Mouse (Mus musculus) kidney, embryonic 14.5 days (tissue): ENCODE measurements at regions not wholly inside any gene's neighbourhood (a gene's known extent, or its start where the extent isn't known, plus 50 kb on each side); places are given as distances from the start of the nearest gene placed in this dataset.
A peak's percentile ranks its signal among the peaks of the same experiment; 100 is the strongest.

ENCODE experiments used
- ATAC-seq: fragments of 200-750 bp; cut with Nextera tagmentation; 2 replicates; pipeline ENCODE4 v1.8.0; 2017; ENCODE audit warnings: moderate number of reproducible peaks, mild to moderate bottlenecking, moderate TSS enrichment, moderate library complexity; ENCODE audit not compliant: low FRiP score, low TSS enrichment
- H3K27ac ChIP-seq: fragments of 300-500 bp; sonication (generic); 2 replicates; pipeline ENCODE4 v1.5.1; 2014; ENCODE audit warnings: low read depth, mild to moderate bottlenecking, low read length, moderate library complexity, mixed read lengths
- H3K27me3 ChIP-seq: fragments of 300-500 bp; sonication (generic); 2 replicates; pipeline ENCODE4 v1.6.1; 2014; ENCODE audit warnings: mild to moderate bottlenecking, low read length; ENCODE audit not compliant: control insufficient read depth, insufficient read depth
- H3K36me3 ChIP-seq: fragments of 300-500 bp; sonication (generic); 2 replicates; pipeline ENCODE4 v1.6.1; 2014; ENCODE audit warnings: low read length, mixed read lengths; ENCODE audit not compliant: control insufficient read depth, insufficient read depth
- H3K4me1 ChIP-seq: fragments of 300-500 bp; sonication (generic); 2 replicates; pipeline ENCODE4 v1.6.1; 2014; ENCODE audit warnings: low read length, mixed read lengths; ENCODE audit not compliant: control insufficient read depth, insufficient read depth
- H3K4me2 ChIP-seq: fragments of 300-500 bp; sonication (generic); replicated peaks from 2 replicates; pipeline ENCODE4 v1.6.1; 2014; ENCODE audit warnings: low read depth, mild to moderate bottlenecking, low read length
- H3K4me3 ChIP-seq: fragments of 300-500 bp; sonication (generic); 2 replicates; pipeline ENCODE4 v1.5.1; 2014; ENCODE audit warnings: mild to moderate bottlenecking, low read length
- H3K9ac ChIP-seq: fragments of 300-500 bp; sonication (generic); 2 replicates; pipeline ENCODE4 v1.6.1; 2014; ENCODE audit warnings: low read depth, mild to moderate bottlenecking, low read length, moderate library complexity
- H3K9me3 ChIP-seq: fragments of 300-500 bp; sonication (generic); 2 replicates; pipeline ENCODE4 v1.6.1; 2016; ENCODE audit warnings: low read length; ENCODE audit not compliant: control insufficient read depth
- WGBS: fragments of 180-500 bp; shearing (Covaris S2); extraction: QIAGEN DNeasy Blood & Tissue Kit; methylation state at CpG from one replicate; pipeline ENCODE4 v1.1.7; 2014; 5-methylcytosine and 5-hydroxymethylcytosine counted together

DNA sequence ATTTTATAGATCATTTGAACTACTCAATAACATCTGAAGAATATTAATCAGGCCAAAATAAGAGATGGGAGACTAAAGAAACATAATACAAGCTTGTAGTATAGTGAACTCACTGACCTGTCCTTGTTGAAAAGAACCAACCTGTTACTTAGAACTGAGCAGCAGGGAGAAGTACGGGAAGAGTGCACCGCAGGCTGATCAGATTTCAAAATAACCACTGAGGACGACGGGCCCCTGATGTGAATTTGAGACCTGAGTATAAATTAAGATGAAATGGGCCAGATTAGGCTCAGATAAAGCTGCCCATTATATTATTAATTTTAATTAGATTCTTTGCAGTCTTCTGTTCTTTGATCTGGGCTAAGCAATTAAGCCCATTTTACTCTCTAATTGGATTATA is 391.2 kb upstream of the Tyrp1 start:
- H3K4me2 ChIP-seq: no peak overlapping the region
- H3K27ac ChIP-seq: no peak overlapping the region
- H3K4me1 ChIP-seq: no peaks in the 10 kb centered on the region
- no peaks in the 10 kb centered on the region for H3K36me3 ChIP-seq
- no peak for ATAC-seq
- H3K4me3 ChIP-seq: no peak overlapping the region
- H3K9me3 ChIP-seq: no peaks in the 10 kb centered on the region
- whole genome bisulfite sequencing: 27% methylated on average over 4 of the region's 4 CpGs
- no peak overlapping the region for H3K9ac ChIP-seq
- no peaks in the 10 kb centered on the region for H3K27me3 ChIP-seq

DNA sequence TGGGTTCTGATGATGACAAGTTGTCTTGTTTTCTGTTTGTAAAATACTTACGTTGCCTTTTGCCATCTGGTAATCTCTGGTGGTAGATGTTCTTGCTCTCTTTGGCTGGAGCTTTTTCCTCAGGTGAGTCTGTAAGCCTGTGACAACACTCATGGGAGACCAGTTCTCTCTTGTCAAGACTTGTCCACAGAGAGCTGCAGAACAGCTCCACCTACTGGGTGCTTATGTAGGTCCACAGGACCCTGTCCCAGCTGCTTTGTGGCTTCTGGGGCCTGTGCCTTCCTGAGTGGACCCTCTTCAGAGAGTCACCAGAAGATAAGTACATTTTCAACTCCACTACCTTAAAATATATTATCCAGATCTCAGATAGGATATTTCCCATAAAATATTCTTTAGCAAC is 370.3 kb upstream of the Tyrp1 start:
- WGBS: 86% methylated on average over 1 of the region's 1 CpGs
- Histone ChIP-seq H3K27ac (no peak overlapping the region), H3K9ac (no peak overlapping the region), H3K4me3 (no peak overlapping the region), H3K36me3 (no peaks in the 10 kb centered on the region), H3K4me1 (no peaks in the 10 kb centered on the region), H3K4me2 (no peak overlapping the region), H3K27me3 (no peaks in the 10 kb centered on the region), H3K9me3 (no peaks in the 10 kb centered on the region)
- no peak for ATAC-seq

DNA sequence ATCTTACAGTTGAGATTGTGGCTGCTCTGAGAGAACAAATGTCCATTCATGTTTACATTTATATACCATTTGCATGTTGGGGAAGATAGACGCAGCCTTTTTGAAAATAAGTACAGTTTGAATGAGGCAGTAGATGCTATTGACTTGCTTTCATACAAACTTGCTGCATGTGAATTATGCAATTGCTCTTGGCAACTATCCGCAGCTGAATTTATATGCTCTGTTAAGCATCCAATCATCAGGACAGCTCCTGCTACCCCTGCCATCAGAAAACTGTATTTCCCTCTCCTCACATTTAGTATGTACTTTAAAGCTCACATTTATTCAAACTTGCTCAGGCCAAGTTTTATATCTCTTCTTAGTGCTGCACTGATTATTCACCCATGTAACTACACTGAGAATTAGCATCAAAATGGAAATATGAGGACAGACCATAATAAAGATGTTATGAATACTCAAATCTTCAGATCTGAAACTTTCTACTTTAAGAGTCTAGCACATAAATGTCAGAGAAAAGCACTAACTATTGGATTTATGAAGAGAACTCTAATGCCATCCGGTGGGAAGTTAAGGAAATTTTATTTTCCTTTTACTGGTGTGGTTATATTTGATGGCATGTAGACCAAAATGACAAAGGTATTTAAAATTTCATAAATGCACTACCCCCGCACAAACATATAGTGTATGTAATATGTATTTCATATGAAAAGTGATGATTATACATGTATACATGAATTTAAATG is 358.0 kb upstream of the Tyrp1 start:
- H3K4me2 ChIP-seq: no peak overlapping the region
- H3K4me1 ChIP-seq: no peaks in the 10 kb centered on the region
- no peak overlapping the region for H3K27ac ChIP-seq
- no peak overlapping the region for H3K4me3 ChIP-seq
- H3K9ac ChIP-seq: no peak overlapping the region
- ATAC-seq: no peak
- H3K9me3 ChIP-seq: no peaks in the 10 kb centered on the region
- 83% methylated on average over 4 of the region's 4 CpGs for WGBS
- H3K27me3 ChIP-seq: no peaks in the 10 kb centered on the region
- H3K36me3 ChIP-seq: no peaks in the 10 kb centered on the region

DNA sequence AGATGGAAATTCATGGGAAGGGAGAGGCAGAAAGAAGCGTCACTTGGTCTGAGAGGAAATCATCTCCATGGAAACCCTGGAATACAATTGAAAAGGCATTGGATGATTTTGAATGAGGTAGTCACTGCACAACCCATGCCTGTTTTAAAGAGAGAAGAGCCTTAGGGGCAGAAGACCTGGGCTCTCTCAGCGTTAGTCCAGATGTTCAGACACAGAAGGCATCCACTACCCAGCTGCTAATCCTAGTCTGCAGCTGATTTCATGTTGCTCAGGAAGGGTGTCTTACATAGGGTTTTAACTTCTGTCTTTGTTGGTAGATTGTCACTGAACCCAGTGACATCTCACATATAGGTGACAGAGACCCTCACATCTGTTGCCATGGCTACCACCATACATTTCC is 318.8 kb upstream of the Tyrp1 start:
- Histone ChIP-seq H3K27ac (no peak overlapping the region), H3K9me3 (no peaks in the 10 kb centered on the region), H3K4me2 (no peak overlapping the region), H3K36me3 (no peaks in the 10 kb centered on the region), H3K9ac (no peak overlapping the region), H3K4me1 (no peaks in the 10 kb centered on the region), H3K4me3 (no peak overlapping the region), H3K27me3 (no peaks in the 10 kb centered on the region)
- 85% methylated on average over 2 of the region's 2 CpGs for WGBS
- no peak for ATAC-seq

DNA sequence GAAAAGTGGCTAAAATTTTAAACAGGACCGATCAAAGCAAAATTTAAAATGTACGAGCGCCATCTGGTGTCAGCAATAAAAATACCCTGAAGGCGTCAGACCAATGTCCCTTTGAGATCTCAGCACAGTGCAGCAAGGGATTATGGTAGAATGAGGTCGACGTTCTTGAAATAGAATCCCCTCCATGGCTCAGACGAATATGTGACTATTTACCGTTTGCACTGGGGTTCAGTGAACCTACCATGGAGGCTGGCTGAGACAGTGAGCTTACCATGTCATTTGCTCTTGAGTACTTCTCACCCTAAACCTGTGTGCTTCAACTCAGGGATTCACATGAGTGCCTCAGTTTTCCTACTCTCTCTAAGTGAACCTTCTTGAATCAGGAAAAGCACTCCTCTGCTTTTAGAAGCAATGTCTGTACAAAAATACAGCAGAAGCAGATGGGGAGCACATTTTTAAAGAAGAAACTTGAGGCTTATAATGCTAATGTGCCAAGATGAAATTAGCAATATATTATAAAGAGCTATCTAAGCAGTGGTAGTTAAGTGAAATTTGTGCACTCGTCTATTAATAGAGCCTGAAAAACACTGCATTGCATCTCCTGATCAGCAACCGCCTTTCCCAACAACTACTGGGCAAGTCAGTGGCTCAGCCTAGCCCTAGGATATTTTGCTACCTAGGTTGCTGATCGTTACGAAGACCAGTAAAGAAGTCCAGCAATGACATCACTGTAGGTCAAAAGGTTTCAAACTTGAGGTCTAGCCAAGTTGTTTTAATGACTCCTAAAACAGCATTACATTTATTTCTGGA is 316.2 kb upstream of the Tyrp1 start:
- Histone ChIP-seq H3K4me3 (no peak overlapping the region), H3K36me3 (no peaks in the 10 kb centered on the region), H3K9ac (no peak overlapping the region), H3K27ac (no peak overlapping the region), H3K4me2 (peak overlapping the region; percentile 22; the same call in 1 of the 2 replicates), H3K9me3 (no peaks in the 10 kb centered on the region), H3K4me1 (no peaks in the 10 kb centered on the region), H3K27me3 (no peaks in the 10 kb centered on the region)
- 25% methylated on average over 12 of the region's 12 CpGs for WGBS
- peak; percentile 87 for ATAC-seq

DNA sequence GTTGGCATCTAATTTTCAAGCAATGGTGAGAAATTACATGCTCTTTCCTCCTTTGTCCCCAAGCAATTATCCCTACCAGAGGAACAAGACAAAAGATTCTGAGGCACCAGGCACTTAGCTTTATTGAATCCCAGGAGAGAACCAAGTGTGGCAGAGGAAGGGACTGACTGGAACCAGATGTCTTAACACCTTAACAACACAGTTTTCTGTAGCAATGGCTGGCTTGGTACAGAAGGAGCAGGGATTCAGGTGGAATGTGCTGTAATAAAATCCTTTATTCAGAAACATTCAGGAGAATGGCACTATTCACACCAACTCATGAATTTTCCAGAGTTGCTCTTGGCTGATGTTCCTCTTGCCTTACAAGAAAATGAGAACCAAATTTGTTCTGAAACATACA is 315.3 kb upstream of the Tyrp1 start:
- Histone ChIP-seq H3K4me1 (no peaks in the 10 kb centered on the region), H3K4me2 (no peak overlapping the region), H3K27me3 (no peaks in the 10 kb centered on the region), H3K9me3 (no peaks in the 10 kb centered on the region), H3K27ac (no peak overlapping the region), H3K9ac (no peak overlapping the region), H3K36me3 (no peaks in the 10 kb centered on the region), H3K4me3 (no peak overlapping the region)
- no peak for ATAC-seq

DNA sequence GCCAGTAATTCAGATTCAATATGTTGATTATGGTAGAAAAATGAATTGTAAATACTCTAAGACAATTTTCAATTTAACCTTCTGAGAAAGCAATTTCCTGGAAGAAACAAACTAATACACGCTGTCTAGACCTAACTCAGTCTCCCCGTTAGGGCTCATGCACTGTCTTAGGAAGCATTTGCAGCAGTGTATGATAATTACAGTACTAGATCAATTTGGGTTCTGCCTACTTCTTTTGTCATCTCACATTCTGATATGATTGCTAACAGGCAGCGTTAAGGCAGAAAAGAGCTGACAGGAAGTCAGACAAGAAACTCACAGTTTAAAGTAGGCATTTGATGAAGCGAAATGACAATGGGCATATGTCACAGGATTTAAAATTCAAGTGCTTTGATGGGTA is 294.1 kb upstream of the Tyrp1 start:
- no peaks in the 10 kb centered on the region for H3K36me3 ChIP-seq
- no peaks in the 10 kb centered on the region for H3K27me3 ChIP-seq
- H3K4me1 ChIP-seq: no peaks in the 10 kb centered on the region
- 90% methylated on average over 4 of the region's 4 CpGs for WGBS
- no peak overlapping the region for H3K4me2 ChIP-seq
- no peak overlapping the region for H3K9ac ChIP-seq
- no peaks in the 10 kb centered on the region for H3K9me3 ChIP-seq
- no peak overlapping the region for H3K4me3 ChIP-seq
- no peak for ATAC-seq
- no peak overlapping the region for H3K27ac ChIP-seq

DNA sequence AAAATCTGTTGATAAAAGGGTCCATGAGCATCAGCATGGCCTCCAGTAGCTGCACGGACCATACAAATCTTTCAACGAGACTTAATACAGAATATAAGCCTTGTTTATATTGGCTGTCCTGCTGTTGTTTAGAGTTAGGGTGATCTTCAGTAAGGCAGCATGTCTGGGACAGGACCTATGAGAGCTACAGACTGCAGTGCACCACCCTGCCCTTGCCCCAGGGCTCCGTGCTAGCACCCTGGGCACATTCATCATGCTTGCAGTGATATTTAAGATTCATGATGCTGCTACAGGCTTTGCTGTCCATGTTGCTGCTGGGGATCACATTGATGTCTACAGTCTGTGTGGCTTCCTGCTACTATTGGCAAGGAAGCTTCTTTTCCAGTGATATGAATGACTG is 288.8 kb upstream of the Tyrp1 start:
- no peak for ATAC-seq
- WGBS: 62% methylated on average over 3 of the region's 3 CpGs
- no peaks in the 10 kb centered on the region for H3K9me3 ChIP-seq

DNA sequence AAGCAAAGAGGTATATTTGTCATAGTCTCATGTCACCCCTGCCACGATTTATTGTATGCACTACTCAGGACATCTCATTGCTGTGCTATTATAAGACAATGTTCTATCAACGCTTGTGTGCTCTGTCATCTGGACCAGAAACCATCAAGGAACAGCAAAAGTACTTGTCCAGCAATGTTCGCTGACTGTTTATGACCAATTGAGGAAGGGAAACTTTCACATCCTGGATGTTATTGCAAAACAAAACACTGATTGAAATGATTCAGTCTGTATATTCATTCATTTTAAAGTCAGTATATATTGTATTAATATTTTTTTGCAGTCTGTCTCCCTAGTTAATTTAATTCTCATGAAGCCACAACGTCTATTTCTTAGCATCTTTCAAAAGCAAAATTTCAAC is 244.5 kb upstream of the Tyrp1 start:
- Histone ChIP-seq H3K27me3 (no peaks in the 10 kb centered on the region), H3K9me3 (no peaks in the 10 kb centered on the region), H3K4me3 (no peak overlapping the region), H3K4me1 (no peaks in the 10 kb centered on the region), H3K4me2 (no peak overlapping the region), H3K27ac (no peak overlapping the region), H3K36me3 (no peaks in the 10 kb centered on the region), H3K9ac (no peak overlapping the region)
- no peak for ATAC-seq
- WGBS: 79% methylated on average over 4 of the region's 4 CpGs

More for the DNA sequence above, 288.8 kb upstream of the Tyrp1 start:
- Histone ChIP-seq H3K27ac (no peak overlapping the region), H3K4me3 (no peak overlapping the region), H3K4me1 (no peaks in the 10 kb centered on the region), H3K9ac (no peak overlapping the region), H3K36me3 (no peaks in the 10 kb centered on the region), H3K4me2 (no peak overlapping the region), H3K27me3 (no peaks in the 10 kb centered on the region)
